Mouse (Mus musculus) lung, postnatal 0 days (tissue): ENCODE measurements around the gene Robo2.

Experiments used
- CTCF ChIP-seq: IDR thresholded peaks from 2 replicates; pipeline ENCODE4 v1.5.1; 2016; ENCODE audit warnings: antibody characterized with exemption, mild to moderate bottlenecking
- EP300 ChIP-seq: IDR thresholded peaks from 2 replicates; pipeline ENCODE4 v1.6.1; 2016; ENCODE audit warnings: antibody characterized with exemption, mild to moderate bottlenecking, control low read depth

- TF ChIP-seq CTCF: no peak
- no peak for TF ChIP-seq EP300
These were observed 15.9 kb downstream of the Robo2 start for GRCm38 (mm10) chr16:74395678-74396077.
